Mouse (Mus musculus) small intestine, adult 2 months (tissue): ENCODE measurements around the gene Podnl1.

Experiments used
- CTCF ChIP-seq: fragments of 200-500 bp; IDR thresholded peaks from 2 replicates; pipeline ENCODE4 v1.5.1; 2012; ENCODE audit warnings: low read depth, mild to moderate bottlenecking, control low read depth, inconsistent platforms, low read length, moderate library complexity, mixed read lengths; ENCODE audit not compliant: insufficient replicate concordance, insufficient read length; ENCODE audit errors: extremely low read depth
- POLR2A ChIP-seq: fragments of 200-500 bp; IDR thresholded peaks from 2 replicates; pipeline ENCODE4 v1.6.1; 2012; ENCODE audit warnings: low read depth, mild to moderate bottlenecking, control low read depth, inconsistent platforms, low read length, moderate library complexity

DNA sequence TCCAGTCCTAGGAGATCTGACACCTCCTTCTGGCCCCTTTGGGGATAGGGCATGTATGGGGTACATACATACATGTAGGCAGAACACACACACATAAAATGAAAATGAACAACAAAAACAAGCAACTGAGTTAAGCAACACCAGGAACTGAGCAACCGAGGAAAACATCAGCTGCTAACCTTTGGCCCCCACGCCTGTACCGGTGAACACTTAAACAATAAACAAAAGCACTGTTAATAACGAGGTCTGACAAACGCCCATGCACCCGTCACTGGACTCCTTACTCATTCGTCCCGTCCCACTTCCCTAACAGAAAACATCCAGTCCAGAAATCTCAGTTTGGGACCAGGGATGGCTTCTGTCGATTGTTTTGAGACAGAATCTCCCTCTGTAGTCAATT lies 36.5 kb upstream of the Podnl1 start:
- TF ChIP-seq CTCF (no peak), POLR2A (no peak)
